Mouse (Mus musculus): ENCODE data around the gene Nes. TPM values are rescaled to one million over a fixed set of nuclear protein-coding genes. Genes with fewer than 3 reads are reported as not detected.

Nes gene
- polyA plus RNA-seq, 1 experiment from 2014 or later: 29.4 TPM

- Histone ChIP-seq H3K4me1 (replicated peaks) (peaks cover 18% of the 10 kb centered on the region), H3K9me3 (peaks cover 7% of the 10 kb centered on the region), H3K36me3 (no peaks in the 10 kb centered on the region), H3K27ac (no peak overlapping the region), H3K9ac (replicated peaks) (peak overlapping the region; percentile 44; the same call in 1 of the 2 replicates), H3K27me3 (peaks cover 80% of the 10 kb centered on the region), H3K4me2 (peak overlapping the region; percentile 95), H3K4me3 (replicated peaks) (peak overlapping the region; percentile 52)
- WGBS: under 1% methylated on average over 81 of the region's 81 CpGs
- peak; percentile 66; the same call in 1 of the 2 replicates for ATAC-seq (ENCODE audit: insufficient number of reproducible peaks, insufficient read depth, low FRiP score, low TSS enrichment, low read depth)
Observed at GRCm38 (mm10) chr3:88023192-88024074, 52.6 kb downstream of the Nes start.

GRCm38 (mm10) chr3:88026823-88027222 is 55.9 kb downstream of the Nes start:
- H3K9ac ChIP-seq (replicated peaks): no peak overlapping the region
- H3K4me2 ChIP-seq: no peak overlapping the region
- WGBS: 64% methylated on average over 7 of the region's 7 CpGs
- ATAC-seq (ENCODE audit: insufficient number of reproducible peaks, insufficient read depth, low FRiP score, low TSS enrichment, low read depth): no peak
- H3K36me3 ChIP-seq: no peaks in the 10 kb centered on the region
- no peak overlapping the region for H3K27ac ChIP-seq
- H3K27me3 ChIP-seq: peaks cover 86% of the 10 kb centered on the region
- H3K4me1 ChIP-seq (replicated peaks): peaks cover 18% of the 10 kb centered on the region
- peaks cover 9% of the 10 kb centered on the region for H3K9me3 ChIP-seq
- no peak overlapping the region for H3K4me3 ChIP-seq (replicated peaks)

- Histone ChIP-seq H3K9me3 (peaks cover 9% of the 10 kb centered on the region), H3K27ac (no peak within 1 kb of the TSS), H3K36me3 (no peaks in the 10 kb centered on the region), H3K4me1 (replicated peaks) (peaks cover 14% of the 10 kb centered on the region), H3K4me3 (replicated peaks) (no peak within 1 kb of the TSS), H3K9ac (replicated peaks) (no peak within 1 kb of the TSS), H3K27me3 (peaks cover 86% of the 10 kb centered on the region), H3K4me2 (no peak within 1 kb of the TSS)
- ATAC-seq (ENCODE audit: insufficient number of reproducible peaks, insufficient read depth, low FRiP score, low TSS enrichment, low read depth): no peak
- 59% methylated on average over 5 of the region's 5 CpGs for WGBS
Observed at GRCm38 (mm10) chr3:88027434-88028186, 56.7 kb downstream of the Nes start, which contains the start of gene Hapln2. Gene Hapln2, minus strand, starts transcription at chr3:88027583.

Other genes with a start within 250 kb of the Nes start
- gene Lrrc71, start 222.5 kb upstream of the Nes start, polyA plus RNA-seq (2016; fragmentation: Nextera tagmentation; extraction: Ambion mirVana): 0.33 and 0.39 TPM in 2 replicates
- 1.5 and 5.1 TPM in 2 replicates for gene Ntrk1, start 175.9 kb upstream of the Nes start, polyA plus RNA-seq (2016; fragmentation: Nextera tagmentation; extraction: Ambion mirVana)
- 0.40 and 0.44 TPM in 2 replicates for gene Insrr, start 174.1 kb upstream of the Nes start, polyA plus RNA-seq (2016; fragmentation: Nextera tagmentation; extraction: Ambion mirVana)
- gene Pear1, start 146.8 kb upstream of the Nes start, polyA plus RNA-seq (2016; fragmentation: Nextera tagmentation; extraction: Ambion mirVana): 12.0 and 14.2 TPM in 2 replicates
- gene Sh2d2a, start 124.3 kb upstream of the Nes start, polyA plus RNA-seq (2016; fragmentation: Nextera tagmentation; extraction: Ambion mirVana): not detected in 2 replicates
- 15.8 and 16.2 TPM in 2 replicates for gene Prcc, start 85.5 kb upstream of the Nes start, polyA plus RNA-seq (2016; fragmentation: Nextera tagmentation; extraction: Ambion mirVana)
- gene Hdgf, start 64.8 kb upstream of the Nes start, polyA plus RNA-seq (2016; fragmentation: Nextera tagmentation; extraction: Ambion mirVana): 286 and 294 TPM in 2 replicates
- gene Mrpl24, start 51.6 kb upstream of the Nes start, polyA plus RNA-seq (2016; fragmentation: Nextera tagmentation; extraction: Ambion mirVana): 80.4 and 85.9 TPM in 2 replicates
- gene Isg20l2, start 40.8 kb upstream of the Nes start, polyA plus RNA-seq (2016; fragmentation: Nextera tagmentation; extraction: Ambion mirVana): 83.2 and 86.4 TPM in 2 replicates
- 22.4 and 26.5 TPM in 2 replicates for gene Rrnad1, start 40.4 kb upstream of the Nes start, polyA plus RNA-seq (2016; fragmentation: Nextera tagmentation; extraction: Ambion mirVana)
- gene Crabp2, start 22.4 kb upstream of the Nes start, polyA plus RNA-seq (2016; fragmentation: Nextera tagmentation; extraction: Ambion mirVana): 614 and 667 TPM in 2 replicates
- 0.13 and 0.65 TPM in 2 replicates for gene Bcan, start 29.2 kb downstream of the Nes start, polyA plus RNA-seq (2016; fragmentation: Nextera tagmentation; extraction: Ambion mirVana)
- gene Hapln2, start 56.5 kb downstream of the Nes start, polyA plus RNA-seq (2016; fragmentation: Nextera tagmentation; extraction: Ambion mirVana): 0.10 and 0.12 TPM in 2 replicates
- gene Gpatch4, start 72.0 kb downstream of the Nes start, polyA plus RNA-seq (2016; fragmentation: Nextera tagmentation; extraction: Ambion mirVana): 30.8 and 31.1 TPM in 2 replicates
- 179 and 185 TPM in 2 replicates for gene Naxe, start 87.4 kb downstream of the Nes start, polyA plus RNA-seq (2016; fragmentation: Nextera tagmentation; extraction: Ambion mirVana)
- gene Ttc24, start 107.2 kb downstream of the Nes start, polyA plus RNA-seq (2016; fragmentation: Nextera tagmentation; extraction: Ambion mirVana): not detected in 2 replicates
- 24.3 and 25.6 TPM in 2 replicates for gene Iqgap3, start 110.9 kb downstream of the Nes start, polyA plus RNA-seq (2016; fragmentation: Nextera tagmentation; extraction: Ambion mirVana)
- 12.1 and 14.3 TPM in 2 replicates for gene Mef2d, start 171.3 kb downstream of the Nes start, polyA plus RNA-seq (2016; fragmentation: Nextera tagmentation; extraction: Ambion mirVana)